Mouse (Mus musculus): ENCODE measurements around the gene Ptpn14.

Gene Ptpn14

DNA sequence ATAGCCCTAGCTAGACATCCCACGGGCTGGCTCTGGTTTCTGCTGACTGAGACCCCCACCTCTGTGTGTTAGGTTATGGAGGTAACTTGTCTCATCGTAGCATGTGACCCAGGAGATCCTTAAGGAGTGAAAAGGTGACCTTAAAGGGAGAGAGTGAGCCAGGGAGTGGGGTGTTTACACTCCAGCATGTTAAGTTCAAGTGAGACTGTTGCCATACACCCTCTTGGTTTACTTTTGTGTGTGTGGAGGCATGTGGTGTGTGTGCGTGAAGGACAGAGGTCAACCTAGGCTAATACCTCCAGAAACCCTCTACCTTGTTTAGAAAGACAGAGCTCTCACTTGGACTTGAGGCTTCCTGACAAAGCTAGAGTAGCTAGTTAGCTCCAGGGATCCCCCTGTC lies 42.4 kb downstream of the Ptpn14 start:
- no peak for DNase-seq (ENCODE audit: low spot score)

DNA sequence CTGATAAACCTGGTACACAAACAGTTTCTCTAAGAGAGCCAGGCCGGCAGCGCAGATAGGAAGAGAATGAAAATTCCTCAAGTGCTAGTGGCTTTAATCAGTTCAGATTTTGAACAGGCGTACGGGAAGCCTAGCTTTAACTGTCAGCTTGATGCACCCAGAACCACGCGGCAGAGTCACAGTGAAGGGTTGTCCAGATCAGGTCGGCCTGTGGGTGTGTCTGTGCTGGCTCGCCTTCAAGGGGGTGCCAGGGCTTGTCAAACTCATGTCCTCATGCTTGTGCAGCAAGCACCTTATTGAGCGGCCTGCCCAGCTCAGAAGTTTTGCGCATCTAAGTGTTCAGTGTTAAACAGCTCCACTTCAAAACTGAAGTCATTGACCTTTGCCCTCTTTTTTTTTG lies 44.6 kb downstream of the Ptpn14 start:
- DNase-seq (ENCODE audit: low spot score): no peak

DNA sequence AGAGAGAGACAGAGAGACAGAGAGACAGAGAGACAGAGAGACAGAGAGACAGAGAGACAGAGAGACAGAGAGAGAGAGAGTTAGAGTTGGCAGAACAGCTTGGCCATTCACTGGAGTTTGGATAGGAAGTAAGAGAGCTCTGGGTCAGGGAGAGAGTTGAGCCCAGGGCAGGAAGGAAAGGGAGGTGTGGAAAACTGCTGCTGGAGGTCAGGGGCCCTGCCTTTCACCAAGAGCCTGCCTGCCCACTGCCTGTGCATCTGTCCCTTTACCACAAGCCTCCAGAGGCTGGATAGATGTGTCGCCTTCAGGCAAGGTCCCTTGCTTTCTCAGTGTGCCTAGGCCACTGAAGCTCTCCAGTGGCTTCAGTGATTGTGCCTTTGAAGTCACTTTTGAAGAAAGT lies 46.7 kb downstream of the Ptpn14 start:
- no peak for DNase-seq (ENCODE audit: low spot score)

DNA sequence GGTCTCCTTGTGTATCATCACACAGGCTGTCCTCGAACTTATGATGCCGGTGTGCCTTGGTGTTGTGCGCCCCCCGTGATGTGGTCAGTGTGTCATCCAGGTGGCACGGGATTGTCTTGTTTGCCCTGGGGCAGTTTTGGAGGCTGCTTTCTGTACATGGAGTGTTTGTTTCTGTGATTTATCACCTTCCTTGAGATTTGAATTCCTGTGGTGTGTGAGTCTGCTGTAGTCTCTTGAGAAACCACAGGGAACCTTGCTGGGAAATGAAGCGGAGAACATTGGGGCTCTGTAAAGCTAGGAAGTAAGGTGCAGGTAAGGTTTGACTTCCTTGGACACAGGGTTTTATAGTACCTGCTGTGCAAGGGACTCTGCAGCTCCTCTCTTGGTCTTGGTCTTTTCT lies 49.1 kb downstream of the Ptpn14 start:
- no peak for DNase-seq (ENCODE audit: low spot score)

DNA sequence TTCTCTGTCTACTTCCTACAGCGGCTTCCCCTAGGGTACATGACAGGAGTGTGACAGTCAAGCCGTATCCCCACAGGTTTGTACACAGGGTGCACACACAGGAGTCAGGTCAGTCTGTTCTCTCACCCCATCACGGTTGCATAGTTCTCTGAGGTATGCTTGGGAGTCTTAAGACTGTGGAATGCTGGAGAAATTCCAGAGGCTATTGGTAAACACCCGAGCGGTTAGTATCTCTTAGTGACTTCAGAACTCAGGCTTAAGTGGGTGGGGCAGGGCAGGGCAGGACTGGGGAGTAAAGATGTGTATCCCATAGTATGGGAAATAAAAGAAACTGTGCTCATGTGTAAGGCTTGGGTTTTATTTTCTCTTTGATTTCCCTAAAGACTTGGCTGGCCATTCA lies 50.3 kb downstream of the Ptpn14 start:
- DNase-seq (ENCODE audit: low spot score): no peak

DNA sequence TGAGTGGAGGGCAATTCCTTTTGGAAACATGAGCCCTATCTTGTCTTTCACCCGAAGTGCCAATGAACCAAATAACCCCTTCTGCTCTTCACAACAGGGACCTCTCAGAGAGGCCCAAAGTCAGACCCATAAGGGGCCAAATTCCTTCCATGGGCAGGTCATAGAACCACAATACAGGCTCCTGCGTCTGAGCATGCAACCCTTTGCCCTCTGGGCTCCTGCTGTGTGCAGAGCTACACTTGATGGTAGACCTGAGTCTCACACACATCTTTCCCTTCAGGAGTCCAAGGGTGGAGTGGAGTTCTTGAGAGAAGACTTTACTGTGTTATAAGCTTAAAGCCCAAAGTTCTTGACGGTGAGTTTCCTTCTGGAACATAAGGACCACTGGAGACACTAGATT lies 51.2 kb downstream of the Ptpn14 start:
- DNase-seq (ENCODE audit: low spot score): no peak

DNA sequence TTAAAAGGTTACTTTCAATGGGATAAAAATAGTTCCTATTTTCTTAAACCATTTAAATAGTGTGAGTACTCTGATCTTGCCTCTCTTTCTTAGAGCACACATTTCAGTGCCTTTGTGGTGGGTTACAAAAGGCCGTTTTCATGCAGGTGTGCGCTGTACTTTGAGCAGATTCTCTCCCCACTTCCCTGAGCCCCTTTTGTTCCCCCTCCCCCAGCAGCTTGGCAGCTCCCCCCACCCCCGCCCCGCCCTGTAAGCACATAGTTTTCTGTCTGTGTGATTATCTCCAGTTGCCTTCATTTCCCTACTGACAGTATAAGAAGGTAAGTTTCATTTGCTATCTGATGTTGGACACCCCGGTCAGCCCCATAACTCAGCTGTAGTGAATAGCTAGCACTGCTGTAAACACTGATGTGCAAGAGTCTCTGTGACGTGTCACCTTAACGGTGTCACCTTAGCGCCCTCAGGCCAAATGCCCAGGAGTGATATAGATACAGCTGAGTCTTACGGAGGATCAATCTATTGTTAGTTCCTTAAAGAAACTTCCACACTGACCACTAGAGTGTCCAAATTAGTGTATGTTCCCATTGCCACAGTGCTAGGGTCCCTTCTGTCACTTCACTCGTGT lies 53.8 kb downstream of the Ptpn14 start:
- no peak for DNase-seq (ENCODE audit: low spot score)

DNA sequence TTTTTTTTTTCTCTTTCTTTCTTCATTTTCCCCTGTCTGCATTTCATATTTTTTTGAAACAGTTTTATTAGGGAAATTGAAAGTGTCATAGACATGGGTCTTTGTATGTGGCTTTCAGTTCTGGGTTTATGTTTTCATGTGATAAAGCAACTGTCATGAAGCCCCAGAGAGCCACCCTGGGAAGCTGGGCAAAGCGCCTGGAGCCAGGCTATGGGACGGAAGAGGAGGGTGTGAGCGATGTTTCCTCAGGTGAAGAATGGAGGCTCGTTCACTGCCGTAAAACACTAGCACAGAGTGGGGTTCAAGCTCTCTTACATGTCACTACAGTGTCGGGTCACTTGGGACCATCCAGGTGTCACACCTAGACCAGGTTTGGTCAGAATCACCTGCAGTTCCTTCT lies 54.6 kb downstream of the Ptpn14 start:
- DNase-seq (ENCODE audit: low spot score): no peak

DNA sequence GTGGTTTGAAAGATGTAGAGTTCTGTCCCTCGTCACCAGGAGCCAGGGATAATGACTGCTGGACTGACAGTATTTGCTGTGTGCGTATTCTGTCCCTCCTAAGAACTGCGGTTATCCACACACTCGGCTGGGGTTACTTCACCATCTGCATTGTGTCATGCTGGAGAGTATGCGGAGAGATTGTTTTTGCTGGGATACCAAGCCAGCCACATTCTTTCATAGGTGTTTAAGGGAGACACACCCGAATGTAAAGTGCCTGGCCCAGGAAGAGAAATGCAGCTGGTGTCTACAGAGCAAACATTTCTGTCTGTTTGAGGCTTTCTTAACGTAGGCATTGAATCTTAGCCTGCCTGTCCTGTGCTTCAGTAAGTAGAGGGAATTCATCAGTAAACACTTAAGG lies 56.4 kb downstream of the Ptpn14 start:
- no peak for DNase-seq (ENCODE audit: low spot score)

DNA sequence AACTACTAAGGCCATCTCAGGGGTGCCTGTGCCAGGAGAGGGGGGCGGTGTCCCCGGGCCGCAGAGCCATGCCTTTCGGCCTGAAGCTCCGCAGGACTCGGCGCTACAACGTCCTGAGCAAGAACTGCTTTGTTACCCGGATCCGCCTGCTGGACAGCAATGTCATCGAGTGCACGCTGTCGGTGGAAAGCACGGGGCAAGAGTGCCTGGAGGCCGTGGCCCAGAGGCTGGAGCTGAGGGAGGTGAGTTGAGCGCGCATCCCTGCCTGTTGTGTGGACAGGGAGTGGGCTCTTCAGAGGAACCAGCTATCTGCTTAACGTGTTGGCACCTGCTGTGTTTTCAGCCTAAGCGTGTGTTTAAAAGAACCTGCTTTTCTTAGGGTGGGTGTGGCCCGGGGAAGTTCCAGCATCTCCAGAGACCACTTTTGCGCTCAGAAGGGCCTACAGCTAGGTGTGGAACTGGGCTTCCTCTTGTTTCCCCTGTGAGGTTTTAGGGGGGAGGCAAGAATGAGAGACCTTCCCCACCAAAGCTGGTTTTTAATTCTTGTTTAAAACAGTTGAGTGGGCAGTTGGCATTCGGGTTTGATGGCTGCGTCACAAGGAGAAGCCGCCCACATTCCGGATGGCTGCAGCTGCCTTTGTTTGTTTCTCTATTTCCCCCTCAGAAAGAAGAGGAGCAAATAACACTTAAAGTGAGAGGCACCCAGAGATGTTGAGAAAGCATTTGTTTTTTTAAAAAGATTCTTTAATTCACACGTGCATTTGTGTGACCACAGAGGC lies 58.8 kb downstream of the Ptpn14 start:
- DNase-seq (ENCODE audit: low spot score): no peak

DNA sequence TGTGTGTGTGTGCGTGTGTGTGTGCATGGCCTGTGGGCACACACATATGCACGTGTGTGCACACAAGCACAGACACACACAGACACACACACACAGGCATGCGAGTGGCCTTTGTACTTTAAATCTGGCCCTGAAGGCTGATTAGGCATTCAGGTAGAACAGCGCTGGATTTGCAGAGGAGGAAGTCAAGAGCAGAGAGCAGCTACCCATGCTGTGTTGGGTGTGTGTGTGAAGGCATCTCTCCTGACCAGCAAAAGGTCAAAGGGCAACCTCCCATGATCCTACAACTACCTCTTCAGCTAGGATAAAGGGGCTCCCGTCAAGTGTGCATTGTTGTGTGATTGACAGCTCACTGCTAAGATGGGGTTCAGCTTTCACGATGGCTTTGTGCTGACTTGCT lies 61.5 kb downstream of the Ptpn14 start:
- no peak for DNase-seq (ENCODE audit: low spot score)

DNA sequence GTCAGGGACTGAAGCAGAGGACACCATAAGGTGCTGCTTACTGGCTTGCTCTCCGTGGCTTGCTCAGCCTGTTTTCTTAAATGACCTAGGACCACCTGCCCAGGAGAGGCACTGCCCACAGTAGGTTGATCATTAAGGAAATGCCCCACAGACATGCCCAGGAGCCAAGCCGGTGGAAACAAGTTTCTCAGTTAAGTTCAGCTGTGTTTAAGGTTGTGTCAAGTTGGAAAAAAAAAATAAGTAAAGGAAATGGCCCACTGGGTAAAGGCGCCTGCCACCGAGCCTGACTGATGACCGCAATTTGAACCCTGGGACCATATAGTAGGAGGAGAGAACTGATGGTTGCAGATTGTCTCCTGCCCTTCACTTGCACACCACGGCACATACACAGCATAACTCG lies 62.6 kb downstream of the Ptpn14 start:
- no peak for DNase-seq (ENCODE audit: low spot score)

DNA sequence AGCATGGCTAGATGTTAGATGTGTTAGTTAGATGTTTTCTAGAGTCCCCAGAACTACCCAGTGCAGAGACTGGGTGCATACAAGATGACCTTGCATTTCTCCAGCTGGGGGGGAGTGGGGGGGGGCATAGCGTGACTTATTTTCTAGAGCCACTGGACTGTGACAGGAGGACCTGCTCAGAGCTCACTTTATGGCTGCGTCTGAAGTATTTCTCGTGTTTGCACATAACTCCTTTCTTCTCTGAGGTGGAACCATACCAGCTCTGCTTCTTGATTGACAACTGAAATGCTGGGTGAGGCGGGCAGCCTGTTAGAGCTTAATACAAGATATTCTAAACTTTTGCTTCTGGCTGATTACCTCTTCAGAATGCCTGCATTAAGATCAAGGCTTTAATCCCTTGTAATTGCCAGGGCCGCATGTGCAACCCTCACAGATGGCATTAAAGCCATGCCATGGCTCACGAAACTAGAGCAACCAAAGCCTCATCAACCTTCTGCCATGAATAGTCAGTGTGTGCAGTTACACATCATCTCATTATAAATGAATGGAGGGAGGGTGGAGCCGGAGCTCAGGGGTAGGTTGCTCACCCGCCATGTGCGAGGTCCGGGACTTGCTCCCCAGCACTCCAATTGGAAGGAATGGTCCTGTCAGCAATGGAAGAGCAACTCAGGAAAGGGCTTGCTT lies 63.6 kb downstream of the Ptpn14 start:
- DNase-seq (ENCODE audit: low spot score): no peak

DNA sequence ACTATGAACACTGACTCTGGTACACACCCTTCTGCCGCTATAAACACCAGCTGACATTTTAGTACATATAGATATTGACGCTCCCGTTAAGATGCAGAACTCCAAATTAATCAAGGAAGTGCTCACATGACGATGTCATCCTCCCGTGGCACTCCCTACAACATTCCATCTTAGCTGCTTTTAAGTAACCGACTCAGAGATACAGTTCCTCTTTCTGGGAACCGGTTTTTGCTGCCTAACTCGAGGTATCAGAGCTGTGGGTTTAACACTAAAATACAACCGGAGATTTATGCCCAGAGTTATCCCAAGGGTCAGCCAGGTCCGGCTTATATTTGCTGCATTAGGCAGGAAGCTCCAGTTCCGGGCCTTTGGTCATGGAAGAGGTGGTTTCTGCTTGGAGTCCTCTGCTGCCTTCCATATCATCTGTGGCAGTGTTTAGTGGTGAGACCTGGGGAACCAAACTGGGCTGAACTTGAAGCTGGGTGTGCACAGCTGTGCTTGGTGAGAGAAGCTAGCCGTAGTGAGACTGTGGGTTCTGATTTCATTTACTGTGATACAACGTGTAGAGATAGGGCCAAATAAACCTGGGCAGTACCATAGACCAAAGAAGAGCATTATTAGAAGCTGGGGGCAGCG lies 64.6 kb downstream of the Ptpn14 start:
- DNase-seq (ENCODE audit: low spot score): no peak

DNA sequence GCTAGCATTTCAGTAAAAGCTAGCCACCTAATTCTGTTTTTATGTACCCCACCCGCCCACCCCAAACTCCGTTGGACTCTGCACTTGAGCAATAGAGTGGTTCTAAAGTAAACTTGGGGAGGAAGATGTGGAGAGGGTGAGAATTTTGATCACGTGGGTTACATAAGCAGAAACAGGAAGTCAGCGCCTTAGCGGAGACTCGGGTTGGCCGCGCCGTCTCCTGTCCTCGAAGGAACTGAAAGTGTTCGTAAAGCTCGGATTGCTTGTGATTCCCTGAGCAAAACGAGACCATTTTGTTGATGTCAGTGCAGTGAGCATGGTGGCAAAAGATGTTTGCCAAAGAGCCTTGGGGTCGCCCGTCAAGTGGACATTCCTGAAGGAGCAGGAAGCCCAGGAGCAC lies 70.9 kb downstream of the Ptpn14 start:
- no peak for DNase-seq (ENCODE audit: low spot score)

DNA sequence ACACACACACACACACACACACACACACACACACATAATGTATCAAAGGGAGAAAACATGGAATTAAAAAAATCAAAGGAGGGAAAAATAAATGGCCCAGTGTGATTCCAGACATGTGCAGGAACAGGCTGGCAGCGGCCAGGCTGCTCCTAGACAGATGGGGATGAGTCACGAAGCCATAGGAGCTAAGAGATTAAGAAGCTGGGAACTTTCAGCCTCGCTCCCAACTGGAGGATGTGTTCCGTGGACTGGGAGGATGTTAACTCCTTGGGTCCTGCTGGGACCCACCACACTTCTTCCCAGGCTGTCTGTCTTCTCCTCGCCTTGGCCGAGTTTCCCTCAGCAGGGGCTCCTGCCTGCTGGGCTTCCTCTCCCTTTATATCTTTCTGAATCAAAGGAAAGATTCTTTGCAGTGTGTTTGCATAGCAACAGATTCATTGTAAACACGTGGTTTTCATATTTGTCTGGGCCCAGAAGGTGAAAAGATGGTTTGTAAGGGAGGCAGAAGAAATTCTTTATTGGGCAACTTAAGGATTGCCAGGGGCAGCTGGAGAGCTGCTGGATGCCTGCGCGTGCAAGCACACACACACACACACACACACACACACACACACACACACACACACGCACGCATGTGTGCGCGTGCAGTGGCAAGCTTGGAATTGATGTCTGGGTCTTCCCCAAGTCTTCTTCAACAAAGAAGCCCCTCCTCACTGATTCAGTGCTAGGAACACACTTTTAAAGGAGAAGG lies 72.3 kb downstream of the Ptpn14 start:
- no peak for DNase-seq (ENCODE audit: low spot score)

DNA sequence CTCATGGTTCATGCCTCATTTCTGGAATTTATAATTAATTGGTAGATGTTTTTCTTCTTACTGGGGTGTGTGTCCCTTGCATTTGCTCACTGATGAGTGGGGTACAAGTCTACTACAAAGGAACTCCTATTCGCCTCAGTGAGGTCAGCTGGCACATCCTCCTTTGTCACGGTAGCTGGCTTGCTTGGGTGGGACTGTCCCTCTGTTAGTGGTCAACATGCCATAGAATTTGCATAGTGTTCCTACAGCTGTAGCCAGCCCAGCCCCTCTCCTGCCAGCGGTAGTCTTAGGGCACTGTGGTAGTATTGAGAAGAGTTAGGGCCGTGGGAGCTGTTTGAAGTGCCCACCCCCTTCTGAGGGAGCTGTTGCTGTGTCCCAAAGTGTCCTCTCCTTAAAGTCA lies 73.2 kb downstream of the Ptpn14 start:
- no peak for DNase-seq (ENCODE audit: low spot score)

DNA sequence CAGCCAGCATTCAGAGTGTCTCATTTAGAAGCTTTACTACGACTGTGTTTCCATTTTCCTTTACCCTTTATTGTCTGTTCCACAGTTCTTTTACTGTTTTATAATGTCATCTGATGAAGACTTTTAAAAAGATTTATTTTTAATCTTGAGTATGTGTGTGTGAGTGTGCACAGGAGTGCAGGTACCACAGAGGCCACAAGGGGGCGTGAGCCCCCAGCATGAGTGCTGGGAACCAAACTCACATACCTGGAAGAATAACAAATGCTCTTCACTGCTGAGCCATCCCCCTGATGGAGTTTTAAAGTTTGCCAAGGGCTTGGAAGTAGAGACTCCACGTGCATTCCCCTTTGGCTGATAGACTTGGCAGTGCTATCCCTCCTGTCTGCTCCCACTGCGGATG lies 74.5 kb downstream of the Ptpn14 start:
- no peak for DNase-seq (ENCODE audit: low spot score)

DNA sequence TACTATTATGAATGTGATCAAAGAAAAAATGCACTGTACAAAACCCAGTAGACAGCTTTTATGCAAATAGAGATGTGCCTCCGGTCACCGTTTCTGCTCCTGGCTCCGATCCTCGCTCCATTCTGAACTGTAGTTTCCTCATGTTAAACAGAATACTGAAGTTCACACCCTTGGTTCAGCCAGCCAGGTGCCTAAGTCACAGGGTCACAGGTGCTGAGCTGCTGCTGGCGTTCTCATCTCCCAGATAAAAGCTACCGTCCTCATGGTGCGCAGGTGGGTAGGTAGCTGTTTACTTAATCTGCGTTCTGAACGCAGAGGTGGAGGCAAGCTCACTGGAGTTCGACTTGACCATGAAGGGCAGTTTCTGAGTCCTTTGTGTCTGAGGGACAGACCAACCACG lies 75.7 kb downstream of the Ptpn14 start:
- DNase-seq (ENCODE audit: low spot score): no peak

DNA sequence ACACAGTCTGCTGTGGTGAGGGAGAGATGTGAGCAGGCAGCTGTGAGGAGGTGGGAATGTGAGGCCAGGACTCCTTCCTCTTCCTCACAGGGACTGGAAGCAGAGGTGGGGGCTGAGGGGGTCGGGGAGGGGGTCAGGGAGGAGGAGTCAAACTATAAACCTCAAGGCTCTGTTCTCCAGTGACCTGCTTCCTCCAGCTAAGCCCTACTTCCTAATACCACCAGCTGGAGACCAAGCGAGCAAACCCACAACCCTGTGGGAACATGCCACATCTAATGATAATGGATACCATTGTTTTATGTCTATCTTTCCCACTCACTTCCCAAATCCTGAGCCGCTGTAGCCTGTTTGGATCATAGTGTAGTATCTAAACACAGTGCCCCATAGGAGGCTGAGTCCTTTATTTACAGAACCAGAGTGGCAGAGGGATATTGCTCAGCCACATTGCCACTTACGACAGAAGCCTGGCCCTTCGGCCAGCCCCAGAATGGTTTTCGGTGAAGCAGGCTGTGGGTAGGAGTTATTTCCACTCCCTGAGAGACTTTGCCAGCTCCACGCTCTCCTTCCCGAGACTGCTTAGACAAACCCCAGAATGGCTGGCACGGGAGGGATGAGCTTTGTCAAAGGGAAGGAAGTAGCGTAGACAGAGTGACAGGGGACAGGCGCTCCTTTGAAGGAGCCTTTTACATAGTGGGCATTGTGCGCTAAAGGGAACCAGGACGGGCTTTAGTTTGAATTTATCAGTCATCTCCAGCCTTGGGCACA lies 78.6 kb downstream of the Ptpn14 start:
- DNase-seq (ENCODE audit: low spot score): no peak

DNA sequence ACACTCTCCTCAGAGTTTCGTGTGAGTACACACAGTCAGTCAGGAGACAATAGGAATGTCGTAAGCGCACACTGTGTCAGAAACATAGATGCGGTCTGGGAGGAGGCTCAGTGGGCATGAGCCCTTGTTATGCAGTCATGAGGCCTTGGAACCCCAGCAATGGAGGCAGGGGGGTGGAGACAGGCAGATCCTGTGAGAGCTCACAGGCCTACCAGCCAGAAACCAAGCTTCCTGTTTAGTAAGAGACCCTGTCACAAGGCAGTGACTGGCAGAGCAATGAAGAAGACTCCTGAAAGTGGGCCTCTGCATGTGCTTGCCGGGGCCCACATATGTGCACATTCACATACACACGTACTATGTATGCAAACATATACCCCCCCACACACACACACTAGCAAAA lies 79.9 kb downstream of the Ptpn14 start:
- DNase-seq (ENCODE audit: low spot score): no peak

DNA sequence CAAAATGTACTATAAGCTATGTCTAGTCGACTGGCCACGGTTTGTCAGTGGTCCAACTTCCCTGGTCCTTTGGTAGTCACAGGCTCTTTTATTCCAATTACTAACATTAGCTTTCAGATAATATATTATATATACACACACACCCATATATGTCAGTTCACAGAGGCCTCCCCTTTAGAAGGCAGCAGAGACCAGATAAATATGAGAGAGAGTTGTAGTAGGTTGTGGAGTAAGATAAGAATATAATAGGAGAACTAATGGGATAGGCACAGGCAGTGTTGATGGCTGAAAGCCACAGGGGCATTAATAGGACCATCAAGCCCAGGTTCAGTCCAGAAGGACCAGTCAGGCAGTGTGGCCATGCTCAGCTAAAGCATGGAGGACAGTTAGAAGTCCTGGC lies 80.4 kb downstream of the Ptpn14 start:
- DNase-seq (ENCODE audit: low spot score): no peak

All from layer of hippocampus, adult 9-10 months (tissue).